Mouse (Mus musculus) liver, embryonic 14.5 days (tissue): ENCODE data around the gene Nanos1.

Experiments
- CTCF ChIP-seq: IDR thresholded peaks from 2 replicates; pipeline ENCODE4 v1.5.1; 2016; ENCODE audit warnings: antibody characterized with exemption, low read depth, control low read depth
- EP300 ChIP-seq: IDR thresholded peaks from 2 replicates; pipeline ENCODE4 v1.6.1; 2016; ENCODE audit warnings: antibody characterized with exemption, low read depth

- TF ChIP-seq CTCF: no peak
- no peak for TF ChIP-seq EP300
Observed at GRCm38 (mm10) chr19:60747801-60748200, 8.0 kb upstream of the Nanos1 start.
